Mouse (Mus musculus) hindbrain, embryonic 12.5 days (tissue): ENCODE results near the gene Ints13. TPM values are rescaled to one million over a fixed set of nuclear protein-coding genes. Genes with fewer than 3 reads are reported as not detected.

Experiments
- ATAC-seq: fragments of 200-750 bp; cut with Nextera tagmentation; 2 replicates; pipeline ENCODE4 v1.8.0; 2017; ENCODE audit warnings: moderate TSS enrichment; ENCODE audit not compliant: low FRiP score
- H3K27ac ChIP-seq: fragments of 300-500 bp; sonication (generic); 2 replicates; pipeline ENCODE4 v1.5.1; 2016; ENCODE audit warnings: mild to moderate bottlenecking
- H3K27me3 ChIP-seq: fragments of 300-500 bp; sonication (generic); 2 replicates; pipeline ENCODE4 v1.6.1; 2016; ENCODE audit warnings: mild to moderate bottlenecking
- H3K36me3 ChIP-seq: fragments of 300-500 bp; sonication (generic); 2 replicates; pipeline ENCODE4 v1.6.1; 2016; ENCODE audit warnings: mild to moderate bottlenecking
- H3K4me1 ChIP-seq: fragments of 300-500 bp; sonication (generic); 2 replicates; pipeline ENCODE4 v1.6.1; 2016
- H3K4me2 ChIP-seq: fragments of 300-500 bp; sonication (generic); replicated peaks from 2 replicates; pipeline ENCODE4 v1.6.1; 2016; ENCODE audit warnings: mild to moderate bottlenecking
- H3K4me3 ChIP-seq: fragments of 300-500 bp; sonication (generic); 2 replicates; pipeline ENCODE4 v1.5.1; 2016; ENCODE audit warnings: mild to moderate bottlenecking
- H3K9ac ChIP-seq: fragments of 300-500 bp; sonication (generic); 2 replicates; pipeline ENCODE4 v1.6.1; 2016; ENCODE audit warnings: mild to moderate bottlenecking, moderate library complexity
- H3K9me3 ChIP-seq: fragments of 300-500 bp; sonication (generic); replicated peaks from 2 replicates; pipeline ENCODE4 v1.6.1; 2016; ENCODE audit warnings: mild to moderate bottlenecking
- WGBS: fragments of 180-500 bp; shearing (Covaris S2); methylation state at CpG from one replicate; pipeline ENCODE4 v1.1.7; 2016; 5-methylcytosine and 5-hydroxymethylcytosine counted together
- polyA plus RNA-seq: library from polyadenylated mRNA; unstranded; fragments of >200 nt; fragmentation: Nextera tagmentation; extraction: Ambion mirVana; gene quantifications from 2 replicates; pipeline ENCODE4 v1.2.1, GENCODE M21; 2016

The Ints13 gene
- 83.3 and 84.3 TPM in 2 replicates for polyA plus RNA-seq

- no peaks in the 10 kb centered on the region for H3K36me3 ChIP-seq
- no peaks in the 10 kb centered on the region for H3K9me3 ChIP-seq
- H3K4me3 ChIP-seq, result peak within 1 kb of the TSS; percentile 85
- peak within 1 kb of the TSS; percentile 86 for H3K4me2 ChIP-seq
- under 1% methylated on average over 77 of the region's 77 CpGs for WGBS
- peaks cover 29% of the 10 kb centered on the region for H3K4me1 ChIP-seq
- H3K27ac ChIP-seq, result peak within 1 kb of the TSS; percentile 94
- peak within 1 kb of the TSS; percentile 85 for H3K9ac ChIP-seq
- ATAC-seq, result peak; percentile 98
- H3K27me3 ChIP-seq, result no peaks in the 10 kb centered on the region
Observed at GRCm38 (mm10) chr6:146577310-146578109, at the start of gene Ints13. TSS of gene Ints13 (minus strand) at chr6:146577835.

- peaks cover 57% of the 10 kb centered on the region for H3K36me3 ChIP-seq
- ATAC-seq, result no peak
- H3K4me1 ChIP-seq, result no peaks in the 10 kb centered on the region
- H3K27me3 ChIP-seq, result no peaks in the 10 kb centered on the region
- no peaks in the 10 kb centered on the region for H3K9me3 ChIP-seq
- WGBS, result 93% methylated on average over 2 of the region's 2 CpGs
- H3K4me2 ChIP-seq, result no peak overlapping the region
- no peak overlapping the region for H3K27ac ChIP-seq
- H3K4me3 ChIP-seq, result no peak overlapping the region
- H3K9ac ChIP-seq, result no peak overlapping the region
Observed at GRCm38 (mm10) chr6:146616670-146617069, 39.0 kb upstream of the Ints13 start.

- 93% methylated on average over 8 of the region's 8 CpGs for WGBS
- H3K4me3 ChIP-seq, result no peak overlapping the region
- H3K27ac ChIP-seq, result no peak overlapping the region
- no peak for ATAC-seq
- H3K27me3 ChIP-seq, result no peaks in the 10 kb centered on the region
- H3K9me3 ChIP-seq, result no peaks in the 10 kb centered on the region
- H3K4me1 ChIP-seq, result no peaks in the 10 kb centered on the region
- H3K9ac ChIP-seq, result no peak overlapping the region
- H3K36me3 ChIP-seq, result peaks cover 57% of the 10 kb centered on the region
- H3K4me2 ChIP-seq, result no peak overlapping the region
Observed at GRCm38 (mm10) chr6:146615891-146616290, 38.3 kb upstream of the Ints13 start.

GRCm38 (mm10) chr6:146614541-146614940, 36.9 kb upstream of the Ints13 start:
- H3K4me2 ChIP-seq, result no peak overlapping the region
- H3K9ac ChIP-seq, result no peak overlapping the region
- ATAC-seq, result no peak
- H3K4me1 ChIP-seq, result no peaks in the 10 kb centered on the region
- peaks cover 62% of the 10 kb centered on the region for H3K36me3 ChIP-seq
- H3K9me3 ChIP-seq, result no peaks in the 10 kb centered on the region
- WGBS, result 91% methylated on average over 5 of the region's 5 CpGs
- no peak overlapping the region for H3K4me3 ChIP-seq
- H3K27me3 ChIP-seq, result no peaks in the 10 kb centered on the region
- no peak overlapping the region for H3K27ac ChIP-seq

- Histone ChIP-seq H3K9ac (no peak overlapping the region), H3K4me2 (no peak overlapping the region), H3K4me1 (no peaks in the 10 kb centered on the region), H3K4me3 (no peak overlapping the region), H3K27ac (no peak overlapping the region), H3K27me3 (no peaks in the 10 kb centered on the region), H3K36me3 (peaks cover 66% of the 10 kb centered on the region), H3K9me3 (no peaks in the 10 kb centered on the region)
- no peak for ATAC-seq
- 92% methylated on average over 5 of the region's 5 CpGs for WGBS
Observed at GRCm38 (mm10) chr6:146613907-146614306, 36.3 kb upstream of the Ints13 start.

GRCm38 (mm10) chr6:146612736-146613135, 35.1 kb upstream of the Ints13 start:
- Histone ChIP-seq H3K4me1 (no peaks in the 10 kb centered on the region), H3K4me2 (no peak overlapping the region), H3K9ac (no peak overlapping the region), H3K4me3 (no peak overlapping the region), H3K36me3 (peaks cover 55% of the 10 kb centered on the region), H3K27ac (no peak overlapping the region), H3K9me3 (no peaks in the 10 kb centered on the region), H3K27me3 (no peaks in the 10 kb centered on the region)
- ATAC-seq, result no peak
- 92% methylated on average over 5 of the region's 5 CpGs for WGBS

GRCm38 (mm10) chr6:146611897-146612296, 34.3 kb upstream of the Ints13 start:
- no peaks in the 10 kb centered on the region for H3K4me1 ChIP-seq
- H3K27ac ChIP-seq, result no peak overlapping the region
- H3K4me3 ChIP-seq, result no peak overlapping the region
- peaks cover 54% of the 10 kb centered on the region for H3K36me3 ChIP-seq
- H3K9ac ChIP-seq, result no peak overlapping the region
- 93% methylated on average over 7 of the region's 7 CpGs for WGBS
- ATAC-seq, result no peak
- no peaks in the 10 kb centered on the region for H3K9me3 ChIP-seq
- H3K27me3 ChIP-seq, result no peaks in the 10 kb centered on the region
- no peak overlapping the region for H3K4me2 ChIP-seq

GRCm38 (mm10) chr6:146611385-146611784, 33.8 kb upstream of the Ints13 start:
- H3K4me3 ChIP-seq, result no peak overlapping the region
- no peaks in the 10 kb centered on the region for H3K9me3 ChIP-seq
- H3K9ac ChIP-seq, result no peak overlapping the region
- peaks cover 50% of the 10 kb centered on the region for H3K36me3 ChIP-seq
- H3K4me1 ChIP-seq, result no peaks in the 10 kb centered on the region
- no peaks in the 10 kb centered on the region for H3K27me3 ChIP-seq
- ATAC-seq, result no peak
- WGBS, result 84% methylated on average over 6 of the region's 6 CpGs
- H3K4me2 ChIP-seq, result no peak overlapping the region
- H3K27ac ChIP-seq, result no peak overlapping the region

- Histone ChIP-seq H3K4me1 (no peaks in the 10 kb centered on the region), H3K9me3 (no peaks in the 10 kb centered on the region), H3K4me3 (no peak overlapping the region), H3K4me2 (no peak overlapping the region), H3K27me3 (no peaks in the 10 kb centered on the region), H3K36me3 (peaks cover 71% of the 10 kb centered on the region), H3K9ac (no peak overlapping the region), H3K27ac (no peak overlapping the region)
- no peak for ATAC-seq
- 87% methylated on average over 10 of the region's 10 CpGs for WGBS
Observed at GRCm38 (mm10) chr6:146603651-146604050, 26.0 kb upstream of the Ints13 start.

GRCm38 (mm10) chr6:146602601-146603000, 25.0 kb upstream of the Ints13 start:
- Histone ChIP-seq H3K36me3 (peaks cover 73% of the 10 kb centered on the region), H3K9me3 (no peaks in the 10 kb centered on the region), H3K4me2 (no peak overlapping the region), H3K4me1 (no peaks in the 10 kb centered on the region), H3K27ac (no peak overlapping the region), H3K27me3 (no peaks in the 10 kb centered on the region), H3K9ac (no peak overlapping the region), H3K4me3 (no peak overlapping the region)
- 85% methylated on average over 4 of the region's 4 CpGs for WGBS
- ATAC-seq, result no peak

- H3K4me1 ChIP-seq, result no peaks in the 10 kb centered on the region
- H3K27me3 ChIP-seq, result no peaks in the 10 kb centered on the region
- no peak overlapping the region for H3K4me2 ChIP-seq
- 94% methylated on average over 4 of the region's 5 CpGs for WGBS
- ATAC-seq, result no peak
- peaks cover 39% of the 10 kb centered on the region for H3K36me3 ChIP-seq
- H3K9me3 ChIP-seq, result no peaks in the 10 kb centered on the region
- no peak overlapping the region for H3K9ac ChIP-seq
- no peak overlapping the region for H3K4me3 ChIP-seq
- H3K27ac ChIP-seq, result no peak overlapping the region
Observed at GRCm38 (mm10) chr6:146585134-146585533, 7.5 kb upstream of the Ints13 start.

GRCm38 (mm10) chr6:146583366-146584046, 5.9 kb upstream of the Ints13 start:
- WGBS, result 86% methylated on average over 2 of the region's 2 CpGs
- Histone ChIP-seq H3K4me1 (peaks cover 7% of the 10 kb centered on the region), H3K4me2 (no peak overlapping the region), H3K4me3 (no peak overlapping the region), H3K27ac (no peak overlapping the region), H3K27me3 (no peaks in the 10 kb centered on the region), H3K9me3 (no peaks in the 10 kb centered on the region), H3K36me3 (peaks cover 23% of the 10 kb centered on the region), H3K9ac (no peak overlapping the region)
- no peak for ATAC-seq
